18 mouse cellular contexts compared by ENCODE assay signal in genomic region chr9:56359261-56359660, GRCm38 (mm10).
"Had no signal": no experiment of that assay in that cellular context is flagged by ENCODE, and none has a peak within 500 bp of the region (broad histone marks: within the 10 kb centered on the region; RNA-seq: fewer than 3 reads in every experiment).

No protein-coding gene starts in this region.

- H3K9me3 ChIP-seq: midbrain, embryonic 10.5 days; midbrain, embryonic 12.5 days; neural tube, embryonic 13.5 days; neural tube, embryonic 15.5 days had no signal

- H3K36me3 ChIP-seq: midbrain, embryonic 10.5 days; midbrain, embryonic 12.5 days; neural tube, embryonic 13.5 days; neural tube, embryonic 15.5 days had no signal

- H3K4me3 ChIP-seq: midbrain, embryonic 10.5 days; midbrain, embryonic 12.5 days; myocyte; neural tube, embryonic 13.5 days; neural tube, embryonic 15.5 days had no signal

- DNase-seq: lung, adult 18-20 months; lung, postnatal 10 days; lung, postnatal 4 days; midbrain, embryonic 14.5 days; retina, postnatal 1 day; right cerebral cortex, adult 18-20 months; right cerebral cortex, postnatal 25 days; right cerebral cortex, postnatal 4 days; spleen, adult 18-20 months; thymus, adult 18-20 months; thymus, postnatal 14 days; thymus, postnatal 36 days had no signal

- H3K27ac ChIP-seq: midbrain, embryonic 10.5 days; midbrain, embryonic 12.5 days; neural tube, embryonic 13.5 days had no signal

- H3K4me2 ChIP-seq: midbrain, embryonic 12.5 days; neural tube, embryonic 13.5 days; neural tube, embryonic 15.5 days had no signal

- ATAC-seq: midbrain, embryonic 16.5 days had no signal

- H3K9ac ChIP-seq: midbrain, embryonic 12.5 days; neural tube, embryonic 13.5 days; neural tube, embryonic 15.5 days had no signal

- H3K27me3 ChIP-seq: midbrain, embryonic 12.5 days; neural tube, embryonic 13.5 days; neural tube, embryonic 15.5 days had no signal
